Mouse (Mus musculus): ENCODE measurements around the gene Cyp27a1.

Gene Cyp27a1

GRCm38 (mm10) chr1:74713099-74713858, at the start of gene Cyp27a1:
TSS of gene Cyp27a1 (plus strand) at chr1:74713574.
- DNase-seq = peak; percentile 73 to 88

- DNase-seq = no peak
These were observed 48.2 kb upstream of the Cyp27a1 start for GRCm38 (mm10) chr1:74665153-74665552.

- DNase-seq = no peak
These were observed 45.0 kb upstream of the Cyp27a1 start for GRCm38 (mm10) chr1:74668371-74668770.

- peak; percentile 23 to 52 for DNase-seq
These were observed 40.6 kb upstream of the Cyp27a1 start for GRCm38 (mm10) chr1:74672731-74673130.

GRCm38 (mm10) chr1:74676863-74677262, 36.5 kb upstream of the Cyp27a1 start:
- DNase-seq = no peak

- no peak for DNase-seq
These were observed 35.5 kb upstream of the Cyp27a1 start for GRCm38 (mm10) chr1:74677843-74678242.

- no peak for DNase-seq
These were observed 26.2 kb upstream of the Cyp27a1 start for GRCm38 (mm10) chr1:74687131-74687530.

GRCm38 (mm10) chr1:74693891-74694583, 19.3 kb upstream of the Cyp27a1 start:
- no peak for DNase-seq

- no peak for DNase-seq
These were observed 17.5 kb upstream of the Cyp27a1 start for GRCm38 (mm10) chr1:74695836-74696235.

GRCm38 (mm10) chr1:74697416-74697815, 16.0 kb upstream of the Cyp27a1 start:
- peak; percentile 78 to 90 for DNase-seq

- no peak for DNase-seq
These were observed 15.0 kb upstream of the Cyp27a1 start for GRCm38 (mm10) chr1:74698353-74698752.

- peak; percentile 47 to 51 for DNase-seq
These were observed 14.6 kb upstream of the Cyp27a1 start for GRCm38 (mm10) chr1:74698791-74699190.

- no peak for DNase-seq
These were observed 11.2 kb upstream of the Cyp27a1 start for GRCm38 (mm10) chr1:74702142-74702553.

- no peak for DNase-seq
These were observed 9.2 kb upstream of the Cyp27a1 start for GRCm38 (mm10) chr1:74704156-74704555.

- no peak for DNase-seq
These were observed 8.4 kb upstream of the Cyp27a1 start for GRCm38 (mm10) chr1:74705016-74705415.

- DNase-seq = peak in 1 of 2 experiments; percentile 11
These were observed 3.8 kb upstream of the Cyp27a1 start for GRCm38 (mm10) chr1:74709566-74709965.

- DNase-seq = peak in 1 of 2 experiments; percentile 22
These were observed 1.3 kb upstream of the Cyp27a1 start for GRCm38 (mm10) chr1:74712046-74712445.

- DNase-seq = peak in 1 of 2 experiments; percentile 19
These were observed 794 bp upstream of the Cyp27a1 start for GRCm38 (mm10) chr1:74712461-74713098.

GRCm38 (mm10) chr1:74713859-74714730, 721 bp downstream of the Cyp27a1 start:
- DNase-seq = peak in 1 of 2 experiments; percentile 23

GRCm38 (mm10) chr1:74714967-74715366, 1.6 kb downstream of the Cyp27a1 start:
- DNase-seq = peak in 1 of 2 experiments; percentile 3

GRCm38 (mm10) chr1:74715468-74715867, 2.1 kb downstream of the Cyp27a1 start:
- peak in 1 of 2 experiments; percentile 14 for DNase-seq

GRCm38 (mm10) chr1:74715886-74716285, 2.5 kb downstream of the Cyp27a1 start:
- DNase-seq = peak in 1 of 2 experiments; percentile 7

Measured in kidney, postnatal 25 days (tissue).